Mouse (Mus musculus): Measurements from ENCODE around the gene Galk1.
"Not testable (repeated sequence)": the region's sequence is repeated elsewhere in the genome, so short reads cannot be mapped to it uniquely, and the experiment has no call there.

Gene Galk1

GRCm38 (mm10) chr11:116030898-116031845 lies 18.7 kb upstream of the Galk1 start:
- DNase-seq (ENCODE audit: low spot score) = no peak

- DNase-seq (ENCODE audit: low spot score) = peak; percentile 96
These were observed 17.8 kb upstream of the Galk1 start, which contains the start of gene Unk for GRCm38 (mm10) chr11:116030088-116030897. Gene Unk (plus strand): TSS chr11:116030322.

- no peak for DNase-seq (ENCODE audit: low spot score)
These were observed 16.8 kb upstream of the Galk1 start for GRCm38 (mm10) chr11:116029086-116029865.

- DNase-seq (ENCODE audit: low spot score) = no peak
These were observed 15.8 kb upstream of the Galk1 start for GRCm38 (mm10) chr11:116028177-116028865.

- no peak for DNase-seq (ENCODE audit: low spot score)
These were observed 15.2 kb upstream of the Galk1 start, which contains the start of gene H3f3b for GRCm38 (mm10) chr11:116027756-116028155. Gene H3f3b (minus strand): TSS chr11:116027962.

GRCm38 (mm10) chr11:116025056-116025845 lies 12.7 kb upstream of the Galk1 start:
- no peak for DNase-seq (ENCODE audit: low spot score)

GRCm38 (mm10) chr11:116024356-116024808 lies 11.9 kb upstream of the Galk1 start:
- peak; percentile 95 for DNase-seq (ENCODE audit: low spot score)

GRCm38 (mm10) chr11:116023771-116024355 lies 11.3 kb upstream of the Galk1 start:
- DNase-seq (ENCODE audit: low spot score) = peak; percentile 90

GRCm38 (mm10) chr11:116023074-116023770 lies 10.7 kb upstream of the Galk1 start:
- DNase-seq (ENCODE audit: low spot score) = not testable (repeated sequence)

- no peak for DNase-seq (ENCODE audit: low spot score)
These were observed 9.8 kb upstream of the Galk1 start for GRCm38 (mm10) chr11:116022256-116022780.

GRCm38 (mm10) chr11:116021328-116022220 lies 9.1 kb upstream of the Galk1 start:
- DNase-seq (ENCODE audit: low spot score) = no peak

- DNase-seq (ENCODE audit: low spot score) = no peak
These were observed 8.0 kb upstream of the Galk1 start for GRCm38 (mm10) chr11:116020519-116020922.

GRCm38 (mm10) chr11:116019976-116020411 lies 7.5 kb upstream of the Galk1 start:
- DNase-seq (ENCODE audit: low spot score) = peak; percentile 75

- DNase-seq (ENCODE audit: low spot score) = no peak
These were observed 6.9 kb upstream of the Galk1 start for GRCm38 (mm10) chr11:116019360-116019791.

GRCm38 (mm10) chr11:116018867-116019266 lies 6.3 kb upstream of the Galk1 start:
- DNase-seq (ENCODE audit: low spot score) = not testable (repeated sequence)

- no peak for DNase-seq (ENCODE audit: low spot score)
These were observed 5.6 kb upstream of the Galk1 start for GRCm38 (mm10) chr11:116018106-116018505.

GRCm38 (mm10) chr11:116014821-116015220 lies 2.3 kb upstream of the Galk1 start:
- DNase-seq (ENCODE audit: low spot score) = no peak

Data from testis, postnatal 10 days (tissue).